Mouse (Mus musculus) telencephalon, adult 2 months (tissue): ENCODE measurements around the gene Wdr38.
A peak's percentile ranks its signal among the peaks of the same experiment; 100 is the strongest.

ENCODE experiments used
- DNase-seq: peaks from one replicate; pipeline ENCODE4 v3.0.0-alpha.2; 2011; ENCODE audit warnings: low read depth, low spot score

The Wdr38 gene

DNA sequence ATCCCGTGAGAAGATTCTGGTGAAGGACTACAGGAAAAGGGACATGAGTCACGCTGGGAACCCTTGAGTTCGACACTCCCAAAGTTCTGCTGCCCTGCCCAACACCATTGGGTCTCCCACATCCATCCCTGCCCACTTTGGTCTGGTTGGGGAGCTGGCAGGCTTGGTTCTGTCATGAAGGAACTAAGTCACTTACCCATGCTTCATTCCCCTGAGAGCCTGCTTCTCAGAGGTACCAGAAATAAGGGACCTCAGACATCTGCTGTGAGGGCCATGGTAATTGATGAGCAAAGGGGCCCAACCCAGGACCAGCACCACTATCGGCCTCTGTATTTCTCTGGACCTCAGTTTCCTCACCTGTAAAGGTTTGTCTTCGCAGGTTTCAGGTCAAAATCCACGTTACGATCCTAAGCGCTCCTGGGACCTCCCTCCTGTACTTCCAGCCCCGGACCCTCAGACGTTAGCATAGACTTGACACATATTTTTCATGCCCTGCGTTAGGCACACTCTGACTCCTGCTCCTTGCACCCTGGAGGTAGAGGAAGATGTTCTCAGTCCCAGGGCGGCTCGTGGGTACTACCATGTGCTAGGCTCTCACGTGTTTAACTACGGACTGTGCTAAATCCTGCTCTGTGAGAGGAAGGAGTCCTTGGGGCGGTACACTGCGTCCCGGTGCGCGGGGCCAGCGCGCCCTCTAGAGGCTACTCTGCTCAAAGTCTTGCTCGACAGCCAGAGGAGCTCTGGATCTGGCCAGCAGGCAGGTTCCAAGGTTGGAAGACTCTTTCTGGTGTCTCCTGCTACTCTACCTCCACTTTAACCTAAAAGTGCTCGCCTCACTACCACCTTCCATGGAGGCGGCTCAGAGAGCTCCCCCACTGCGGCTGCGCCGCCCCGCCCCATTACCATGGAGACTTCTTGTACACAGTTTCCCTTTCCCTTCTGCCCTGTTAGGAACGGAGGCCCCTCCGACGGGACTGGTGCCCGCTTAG lies at the start of gene Wdr38:
Wdr38 (plus strand) TSS at position 91 of the 989 bp plus-strand sequence.
- peak; percentile 68 for DNase-seq

DNA sequence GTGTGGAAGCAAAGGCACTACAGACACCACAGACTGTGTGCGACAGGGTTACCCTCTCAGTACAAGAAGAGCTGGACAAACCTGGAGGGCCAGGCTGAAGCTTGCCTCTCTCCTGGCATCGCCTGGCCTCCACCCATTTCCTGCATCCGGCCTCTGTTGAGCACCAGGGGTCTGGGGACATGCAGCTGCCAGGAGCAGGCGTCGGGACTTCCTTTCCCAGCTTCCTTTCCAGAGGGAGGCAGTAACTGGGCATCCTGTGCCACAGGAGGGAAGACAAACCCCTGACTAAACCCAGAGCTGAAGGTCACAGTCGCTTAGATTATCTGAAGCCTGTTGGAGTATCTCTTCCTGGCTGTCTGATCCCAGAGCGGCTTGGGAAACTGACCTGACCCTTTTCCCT lies 49.7 kb upstream of the Wdr38 start:
- DNase-seq: no peak

DNA sequence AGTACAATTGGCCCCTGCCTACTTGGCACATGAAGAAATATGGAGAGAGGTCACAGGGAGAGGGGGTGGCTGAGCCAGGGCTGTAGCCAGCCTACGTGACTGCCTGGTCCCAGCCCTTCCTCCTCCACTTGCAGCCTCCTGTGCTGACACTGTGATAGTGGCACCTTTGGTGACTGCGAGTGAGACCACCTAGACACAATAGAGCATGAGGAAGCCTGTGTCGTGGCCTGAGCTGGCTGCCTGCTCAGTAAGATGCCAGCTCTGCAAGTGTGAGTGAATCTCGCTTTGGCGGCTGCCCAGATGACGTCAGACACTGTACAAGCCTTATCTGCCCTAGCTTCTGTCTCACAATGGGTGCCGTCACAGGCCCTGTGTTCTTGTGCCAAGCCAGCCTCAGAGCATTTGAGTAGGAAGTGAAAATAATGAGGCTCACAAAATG lies 47.0 kb upstream of the Wdr38 start:
- DNase-seq: peak; percentile 79

DNA sequence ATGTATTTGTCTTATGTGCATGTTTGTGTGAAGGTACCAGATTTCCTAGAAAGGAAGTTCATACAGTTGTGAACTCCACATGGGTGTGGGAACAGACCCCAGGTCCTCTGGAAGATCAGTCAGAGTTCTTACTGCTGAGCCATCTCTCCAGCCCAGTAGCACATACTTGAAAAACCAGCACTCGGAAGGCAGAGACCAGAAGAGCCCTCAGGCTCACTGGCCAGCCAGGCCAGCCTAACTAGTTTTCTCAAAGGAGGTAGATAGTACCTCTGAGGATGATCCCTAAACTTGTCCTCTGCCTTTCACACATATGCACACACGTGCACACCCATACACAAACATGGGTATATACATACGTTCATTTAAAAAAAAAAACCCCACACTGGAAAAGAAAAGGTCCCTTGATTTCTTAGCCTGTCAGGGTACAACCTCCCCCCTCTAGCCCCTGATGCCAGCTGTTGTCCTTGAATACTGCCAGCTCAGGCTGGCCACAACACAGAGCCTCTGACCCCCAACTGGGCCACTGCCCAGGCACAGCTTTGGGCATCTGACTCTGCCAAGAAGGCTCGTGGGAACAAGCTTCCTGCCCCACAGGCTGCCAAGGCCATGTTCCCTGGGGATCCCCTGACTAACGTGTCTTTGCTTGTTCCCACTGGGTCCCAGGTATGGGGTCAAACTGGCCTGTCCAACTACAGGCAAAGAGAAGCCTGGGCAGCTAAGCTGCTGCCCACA lies 44.0 kb upstream of the Wdr38 start:
- DNase-seq: no peak

DNA sequence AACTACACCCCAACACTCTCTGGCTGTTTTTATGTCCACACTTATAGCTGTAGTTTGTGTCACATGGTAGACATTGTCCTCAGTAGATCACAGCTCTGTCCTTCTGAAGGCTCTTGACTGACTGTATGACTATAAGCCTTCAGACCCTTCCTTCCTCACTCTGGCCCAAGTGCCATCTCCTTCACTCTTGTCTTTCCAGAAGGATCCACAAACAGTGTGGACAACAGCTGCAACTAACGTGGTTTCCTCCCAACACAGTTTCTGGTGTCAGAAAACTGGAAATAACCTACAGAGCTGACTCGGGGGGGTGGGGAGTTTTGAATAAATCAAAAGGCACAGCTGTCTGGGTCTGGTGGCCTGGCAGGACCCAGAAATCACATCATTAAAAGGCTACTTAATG lies 41.2 kb upstream of the Wdr38 start:
- DNase-seq: no peak

DNA sequence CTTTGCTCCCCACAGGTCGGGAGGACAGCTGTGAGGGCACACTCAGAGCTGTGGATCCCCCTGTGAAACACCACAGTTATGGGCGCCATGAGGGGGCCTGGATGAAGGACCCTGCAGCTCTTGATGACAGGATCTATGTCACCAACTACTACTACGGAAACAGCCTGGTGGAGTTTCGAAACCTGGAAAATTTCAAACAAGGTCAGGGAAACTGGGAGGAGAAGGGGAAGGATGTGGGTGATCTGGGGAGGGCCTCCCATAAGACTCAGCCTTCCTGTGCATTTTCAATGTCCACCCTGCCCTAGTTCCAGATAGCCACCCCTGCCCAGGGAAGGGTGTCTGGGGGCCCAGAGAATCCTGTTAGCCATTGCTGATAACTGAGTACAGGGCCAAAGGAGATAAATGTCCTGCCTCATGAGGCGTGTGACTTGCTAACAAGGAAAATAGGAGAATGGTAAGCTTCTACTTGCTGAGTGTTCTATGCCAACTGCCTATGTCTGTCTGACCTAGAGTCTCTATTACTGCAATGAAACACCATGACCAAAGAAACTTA lies 39.5 kb upstream of the Wdr38 start:
- DNase-seq: no peak

DNA sequence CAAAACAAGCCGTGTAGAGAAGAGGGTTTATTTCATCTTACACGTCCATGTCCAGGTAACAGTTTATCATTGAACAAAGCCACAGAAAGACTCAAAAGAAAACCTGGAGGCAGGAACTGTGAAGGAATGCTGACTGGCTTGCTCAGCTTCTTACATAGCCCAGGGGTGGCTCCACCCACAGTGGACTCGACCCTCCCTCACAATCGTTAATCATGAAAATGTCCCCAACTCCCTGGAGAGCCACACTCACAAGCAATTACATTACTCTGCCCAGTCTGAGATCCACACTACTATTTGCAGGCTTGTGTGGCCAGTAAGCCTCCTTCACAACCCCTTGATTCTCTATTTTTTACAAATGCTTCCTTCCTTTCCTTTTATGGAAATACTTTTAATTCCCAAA lies 33.1 kb upstream of the Wdr38 start:
- no peak for DNase-seq

DNA sequence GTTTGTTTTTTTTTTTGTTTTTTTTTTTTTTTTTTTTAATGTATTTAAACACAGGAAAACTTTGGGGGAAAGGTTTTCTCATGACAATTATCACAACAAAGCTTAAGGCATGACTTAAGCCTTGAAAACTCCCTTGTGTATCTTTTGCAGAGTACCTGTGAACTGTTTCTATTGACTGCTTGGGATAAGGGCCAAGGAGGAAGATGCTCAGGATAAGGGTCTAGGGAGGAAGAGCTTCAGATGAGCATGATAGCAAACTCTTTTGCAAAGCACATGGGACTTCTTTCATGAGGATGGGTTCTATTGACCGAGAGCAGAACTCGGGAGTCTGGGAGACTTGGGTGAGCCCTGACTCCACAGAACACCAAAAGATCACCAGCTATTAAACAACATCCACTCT lies 27.6 kb upstream of the Wdr38 start:
- DNase-seq: no peak

DNA sequence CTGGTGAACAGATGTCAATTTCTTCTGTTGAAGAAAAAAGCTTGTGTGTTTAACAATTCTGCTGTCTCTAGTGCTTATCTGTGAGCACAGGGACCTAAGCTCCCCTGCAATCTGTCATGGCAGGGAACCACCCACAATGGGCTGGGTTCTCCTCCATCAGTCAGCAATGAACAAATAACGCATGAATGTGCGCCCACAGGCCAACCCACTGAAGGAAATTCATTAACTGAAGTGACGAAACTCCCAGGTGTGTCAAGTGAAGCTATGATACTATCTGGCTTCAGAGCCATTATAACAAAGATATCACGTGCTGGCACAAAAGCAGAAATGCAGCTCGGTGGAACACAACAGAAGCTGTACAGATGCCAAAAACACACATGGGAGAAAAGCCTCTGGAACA lies 27.2 kb upstream of the Wdr38 start:
- no peak for DNase-seq

DNA sequence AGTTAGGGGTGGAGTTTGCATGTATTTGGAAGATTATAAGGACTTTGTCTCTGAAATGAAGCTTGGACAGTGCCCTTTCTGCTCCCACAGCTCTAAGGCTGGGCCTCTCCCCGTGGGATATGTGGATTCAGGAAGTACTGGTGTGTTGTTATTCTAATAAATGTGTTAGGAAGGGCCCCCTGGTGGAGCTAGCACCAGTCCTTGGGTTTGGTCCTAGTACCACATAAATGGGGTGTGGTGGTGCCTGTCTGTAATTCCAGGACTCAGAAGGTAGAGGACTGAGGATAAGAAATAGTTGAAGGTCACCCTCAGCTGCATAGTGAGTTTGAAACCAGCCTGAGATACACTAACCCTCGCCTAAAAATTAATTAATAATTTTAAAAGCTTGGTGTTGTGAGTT lies 24.1 kb upstream of the Wdr38 start:
- no peak for DNase-seq

DNA sequence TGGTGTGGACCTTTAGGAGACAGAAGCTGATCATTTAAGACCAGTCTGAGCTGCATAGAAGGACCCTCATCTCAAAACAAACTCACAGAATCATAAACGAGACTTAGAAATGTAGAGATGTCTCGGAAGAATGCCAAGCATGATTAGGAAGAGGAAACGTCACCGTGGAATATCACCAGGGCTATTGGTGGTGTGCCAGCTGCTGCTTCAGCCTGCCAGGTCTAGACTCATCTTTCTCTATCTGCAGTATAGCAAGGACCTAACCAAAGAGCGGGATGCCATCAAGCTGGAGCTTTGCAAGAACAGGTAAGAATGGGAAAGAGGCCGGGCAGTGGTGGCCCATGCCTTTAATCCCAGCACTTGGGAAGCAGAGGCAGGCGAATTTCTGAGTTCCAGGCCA lies 23.6 kb upstream of the Wdr38 start:
- DNase-seq: no peak

DNA sequence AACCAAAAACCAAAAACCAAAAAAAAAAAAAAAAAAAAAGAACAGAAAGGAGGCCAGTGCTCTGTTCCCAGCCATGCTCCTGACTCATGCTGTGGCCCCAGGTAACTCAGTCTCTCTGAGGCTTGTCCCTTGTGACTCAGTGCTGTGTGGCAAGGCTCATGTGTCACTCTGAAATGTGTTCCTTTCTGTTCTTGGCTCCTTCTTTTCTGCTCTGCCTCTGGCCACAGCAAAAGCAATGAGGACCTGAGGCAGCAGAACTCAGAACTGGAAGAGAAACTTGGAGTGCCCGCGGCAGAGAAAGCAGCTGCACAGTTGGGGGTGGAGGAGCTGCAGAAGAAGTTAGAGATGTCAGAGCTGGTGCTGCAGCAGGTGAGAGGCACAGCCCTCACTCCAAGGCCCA lies 23.1 kb upstream of the Wdr38 start:
- no peak for DNase-seq

DNA sequence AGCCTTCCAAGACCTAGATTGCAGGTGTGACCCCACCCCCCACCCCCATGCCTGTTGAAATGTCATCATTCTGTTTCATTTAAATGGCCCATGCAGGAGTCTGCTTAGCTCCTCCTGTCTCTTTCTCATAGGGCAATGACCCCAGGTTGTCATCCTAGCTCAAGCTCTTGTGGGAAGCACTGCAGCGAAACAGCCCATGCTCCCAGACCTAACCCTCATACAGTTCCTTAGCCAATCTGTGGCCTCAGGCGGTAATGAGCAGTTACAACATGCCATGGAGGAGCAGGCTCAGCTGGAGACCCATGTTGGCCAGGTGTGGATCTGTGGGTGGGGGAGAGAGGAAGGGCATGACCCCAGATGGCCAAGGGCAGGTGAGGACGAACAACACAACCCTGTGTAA lies 22.1 kb upstream of the Wdr38 start:
- DNase-seq: no peak

DNA sequence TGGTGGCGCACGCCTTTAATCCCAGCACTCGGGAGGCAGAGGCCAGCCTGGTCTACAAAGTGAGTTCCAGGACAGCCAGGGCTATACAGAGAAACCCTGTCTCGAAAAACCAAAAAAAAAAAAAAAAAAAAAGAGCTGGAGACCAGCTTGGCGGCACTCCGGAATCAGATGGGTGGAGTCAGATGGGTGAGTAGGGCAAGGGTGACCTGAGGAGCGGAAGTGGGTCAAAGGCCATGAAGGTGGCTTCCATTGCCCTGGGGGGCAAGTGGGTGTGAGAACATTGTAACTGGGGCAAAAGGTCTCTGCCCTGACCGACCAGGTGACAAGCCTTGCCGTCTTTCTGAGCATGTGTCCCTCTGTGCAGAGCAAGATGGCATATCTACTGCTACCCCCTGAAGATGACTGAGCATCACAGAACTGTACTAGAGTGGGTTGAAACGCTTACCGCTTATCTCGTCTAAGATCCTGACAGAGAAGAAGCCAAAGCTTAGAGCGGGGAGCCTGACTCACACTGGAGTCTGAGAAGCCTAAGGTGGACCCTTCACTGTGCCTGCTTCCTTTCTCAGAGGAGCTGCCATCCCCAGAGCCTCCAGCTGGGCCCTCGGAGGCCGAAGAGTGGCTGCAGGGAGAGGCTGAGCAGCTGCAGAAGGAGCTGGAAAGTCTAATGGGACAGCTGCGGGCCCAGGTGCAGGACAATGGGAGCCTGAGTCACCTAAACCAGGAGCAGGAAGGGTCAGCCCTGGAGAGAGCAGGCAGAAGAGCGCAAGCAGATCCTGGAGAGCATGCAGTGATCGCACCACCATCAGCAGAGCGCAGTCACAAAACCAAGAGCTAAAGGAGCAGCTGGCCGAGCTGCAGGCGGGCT lies 21.1 kb upstream of the Wdr38 start:
- no peak for DNase-seq

DNA sequence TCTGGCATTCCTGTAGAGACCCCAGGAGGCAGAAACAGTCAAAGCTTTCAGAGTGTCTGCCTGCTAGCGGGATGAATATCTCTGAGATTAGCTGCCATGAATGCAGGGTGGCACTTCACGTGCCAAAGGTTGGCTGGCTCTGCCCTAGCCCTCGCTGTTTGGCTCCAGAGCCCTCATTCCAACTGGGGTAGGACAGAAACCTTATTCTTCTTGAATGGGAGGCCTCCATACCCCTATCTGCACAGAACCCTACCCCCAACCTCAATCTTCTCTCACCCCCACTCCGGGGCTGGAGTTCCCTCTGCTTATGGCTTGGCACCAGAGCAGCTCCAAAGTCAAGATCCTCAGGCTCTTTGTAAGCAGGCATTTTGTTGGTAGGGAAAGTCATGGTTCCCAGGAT lies 19.4 kb upstream of the Wdr38 start:
- DNase-seq: no peak

DNA sequence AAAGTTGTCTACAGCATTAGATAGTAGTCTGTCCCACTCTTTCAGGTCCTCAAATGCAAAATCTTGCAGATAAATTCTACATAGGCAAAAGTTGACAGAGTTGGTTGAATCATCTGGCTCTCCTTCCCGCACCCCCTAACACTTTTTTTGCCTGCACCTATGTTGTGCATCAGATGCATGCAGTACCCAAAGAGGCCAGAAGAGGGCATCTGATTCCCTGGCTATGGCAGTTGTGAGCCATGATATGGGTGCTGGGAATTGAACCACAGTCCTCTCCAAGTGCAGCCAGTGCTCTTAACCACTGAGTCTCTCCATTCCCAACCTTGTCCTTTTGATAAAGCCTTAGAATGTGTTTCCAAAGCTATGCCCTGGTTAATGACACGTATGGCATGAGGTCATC lies 13.8 kb upstream of the Wdr38 start:
- no peak for DNase-seq

DNA sequence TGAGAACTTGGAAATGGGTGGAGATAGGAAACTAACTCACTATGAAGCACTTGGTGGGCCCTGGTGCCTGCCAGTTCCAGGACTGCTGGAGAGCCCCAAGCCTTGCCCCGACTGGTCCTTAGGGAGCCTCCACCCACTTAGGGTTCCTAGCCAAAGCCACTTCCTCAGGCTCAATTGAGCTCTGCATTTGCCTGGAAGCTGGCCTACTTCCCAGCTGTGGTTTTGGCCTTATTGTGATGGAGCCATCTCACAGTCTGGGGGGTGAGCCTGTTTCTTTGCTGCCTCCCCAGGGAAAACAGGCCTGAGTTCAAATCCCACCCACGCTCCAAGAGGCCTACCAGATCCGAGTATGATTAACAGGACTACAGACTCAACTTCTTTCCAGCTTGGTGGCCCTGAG lies 10.7 kb upstream of the Wdr38 start:
- no peak for DNase-seq

DNA sequence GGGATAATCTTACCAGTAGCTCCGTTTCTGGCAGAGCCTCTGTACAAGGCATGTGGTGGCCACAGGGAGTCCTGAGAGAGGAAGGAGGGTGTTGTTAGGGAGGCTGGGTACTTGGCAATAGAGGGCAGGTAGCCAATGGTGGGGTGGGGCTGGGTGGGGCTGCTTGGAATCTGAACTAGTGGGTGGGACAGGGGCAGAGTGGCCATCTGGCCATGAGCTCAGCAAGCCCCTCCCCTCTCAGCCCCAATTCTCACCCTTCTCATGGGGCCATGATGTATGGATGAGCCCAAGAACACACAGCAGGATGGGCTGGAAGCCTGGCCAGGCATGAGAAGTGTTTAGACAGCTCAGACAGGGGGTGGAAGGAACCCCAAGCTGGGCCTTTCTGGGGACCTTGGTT lies 9.9 kb upstream of the Wdr38 start:
- DNase-seq: no peak

DNA sequence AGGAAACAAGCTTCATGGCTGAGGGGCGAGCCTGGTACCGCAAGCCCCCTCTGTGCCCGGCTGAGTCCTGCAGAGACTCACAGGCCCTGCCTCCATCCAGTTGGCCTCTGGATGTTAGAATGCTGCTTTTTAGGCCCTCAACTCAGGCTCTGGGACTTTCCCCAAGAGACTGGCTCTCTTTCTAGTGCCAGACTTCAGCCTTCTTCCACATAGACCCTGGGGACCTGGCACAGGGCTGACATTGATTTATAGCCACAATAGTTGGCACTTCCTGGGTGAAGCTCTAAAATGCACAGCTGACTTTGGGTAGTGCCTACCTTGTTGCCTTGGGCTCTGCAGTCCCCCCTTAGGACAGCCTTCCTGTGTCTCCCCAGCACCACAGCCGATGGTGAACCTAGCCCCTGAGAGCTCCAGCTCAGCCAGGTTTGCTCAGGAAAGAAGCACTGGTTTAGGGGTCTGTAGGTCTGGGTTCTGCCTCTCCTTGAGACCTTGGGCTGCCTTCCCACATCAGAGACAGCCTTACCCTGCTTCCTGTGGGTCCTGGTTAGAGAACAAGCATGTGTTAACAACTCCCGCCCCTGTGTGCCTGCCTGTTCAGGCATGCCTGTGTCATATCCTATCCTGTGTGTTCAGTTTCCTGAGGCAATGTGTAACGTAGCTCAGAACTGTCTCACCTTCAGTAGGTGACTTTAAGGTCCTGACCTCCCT lies 9.3 kb upstream of the Wdr38 start:
- DNase-seq: no peak

DNA sequence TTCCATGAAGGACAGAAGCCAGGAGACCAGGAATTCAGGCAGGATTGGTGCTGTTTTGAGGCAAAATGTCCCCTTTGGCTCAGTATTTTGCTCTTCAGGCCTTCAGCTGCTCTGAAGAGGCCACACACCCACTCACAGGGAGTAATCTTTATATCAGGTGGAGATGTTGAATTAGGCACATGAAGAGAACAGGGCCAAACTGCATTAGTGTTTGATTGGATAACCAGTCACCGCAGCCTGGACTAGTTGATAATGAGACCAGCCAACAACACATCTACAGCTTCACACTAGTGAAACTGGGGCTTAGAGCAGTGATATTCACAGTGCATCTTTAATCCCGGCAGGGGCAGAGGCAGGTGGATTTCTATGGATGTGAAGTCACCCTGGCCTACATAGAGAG lies 8.3 kb upstream of the Wdr38 start:
- DNase-seq: no peak

DNA sequence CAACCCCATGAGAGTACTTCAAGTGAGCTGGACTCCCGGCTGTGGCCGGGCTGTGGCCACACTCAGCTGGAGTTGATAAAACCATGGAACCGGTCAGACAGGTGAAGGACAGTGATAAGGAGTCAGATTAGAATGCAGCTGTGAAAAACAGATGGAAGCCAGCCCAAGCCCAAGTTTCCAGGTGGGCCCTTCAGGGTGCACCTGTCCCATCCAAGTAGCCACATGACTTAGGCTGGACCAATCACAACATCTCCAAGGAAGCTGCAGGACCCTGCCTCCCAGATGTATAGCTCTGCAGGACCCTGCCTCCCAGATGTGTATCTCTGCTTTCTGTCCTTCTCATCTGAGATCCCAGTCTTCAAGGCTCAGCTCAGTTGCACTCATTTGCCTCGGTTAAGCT lies 5.3 kb upstream of the Wdr38 start:
- DNase-seq: no peak
